Mouse (Mus musculus) WW6 (cell line): Measurements from ENCODE around the gene Ubr2.

Source experiments
- DNase-seq: peaks from one replicate; pipeline ENCODE4 v3.0.0-alpha.2; 2013; ENCODE audit warnings: low read depth, low spot score

Ubr2 gene

GRCm38 (mm10) chr17:46926941-46927340, 83.4 kb downstream of the Ubr2 start:
- peak; percentile 43 for DNase-seq

GRCm38 (mm10) chr17:46926192-46926591, 84.2 kb downstream of the Ubr2 start:
- no peak for DNase-seq

GRCm38 (mm10) chr17:46920855-46921254, 89.5 kb downstream of the Ubr2 start:
- no peak for DNase-seq

GRCm38 (mm10) chr17:46918951-46919350, 91.4 kb downstream of the Ubr2 start:
- no peak for DNase-seq

- no peak for DNase-seq
These were observed 95.2 kb downstream of the Ubr2 start for GRCm38 (mm10) chr17:46915129-46915528.

GRCm38 (mm10) chr17:46912331-46912730, 98.0 kb downstream of the Ubr2 start:
- no peak for DNase-seq

- no peak for DNase-seq
These were observed 100.2 kb downstream of the Ubr2 start, which contains the start of gene Prph2 for GRCm38 (mm10) chr17:46910186-46910585. Gene Prph2 (plus strand): TSS chr17:46910459.

- DNase-seq: peak; percentile 70
These were observed 106.4 kb downstream of the Ubr2 start for GRCm38 (mm10) chr17:46903876-46904490.

GRCm38 (mm10) chr17:46900941-46901340, 109.4 kb downstream of the Ubr2 start:
- no peak for DNase-seq

- no peak for DNase-seq
These were observed 113.0 kb downstream of the Ubr2 start for GRCm38 (mm10) chr17:46897221-46897950.

- DNase-seq: no peak
These were observed 114.9 kb downstream of the Ubr2 start for GRCm38 (mm10) chr17:46895426-46895825.

GRCm38 (mm10) chr17:46890843-46891594, 119.3 kb downstream of the Ubr2 start:
- no peak for DNase-seq

- peak; percentile 94 for DNase-seq
These were observed 120.1 kb downstream of the Ubr2 start, which contains the start of gene Tbcc for GRCm38 (mm10) chr17:46890116-46890815. Gene Tbcc (plus strand): TSS chr17:46890684.

GRCm38 (mm10) chr17:46889450-46890084, 120.8 kb downstream of the Ubr2 start:
- no peak for DNase-seq

GRCm38 (mm10) chr17:46888511-46889212, 121.7 kb downstream of the Ubr2 start:
- DNase-seq: no peak

- no peak for DNase-seq
These were observed 124.3 kb downstream of the Ubr2 start for GRCm38 (mm10) chr17:46885910-46886643.

GRCm38 (mm10) chr17:46885218-46885909, 125.0 kb downstream of the Ubr2 start:
- DNase-seq: no peak

- no peak for DNase-seq
These were observed 125.6 kb downstream of the Ubr2 start for GRCm38 (mm10) chr17:46884766-46885165.

- no peak for DNase-seq
These were observed 127.2 kb downstream of the Ubr2 start for GRCm38 (mm10) chr17:46883107-46883506.
